In genomic region chr14:76526467-76526866, GRCm38 (mm10) we compare ENCODE assay signal across 9 mouse cellular contexts. TPM values are rescaled to one million over a fixed set of nuclear protein-coding genes. Genes with fewer than 3 reads are reported as not detected.
DNase-seq lines count a peak whose midpoint lies in the region; ATAC-seq lines count a peak whose summit lies in the region.
"Had no signal": no experiment of that assay in that cellular context is flagged by ENCODE, and none has a peak within 500 bp of the region (broad histone marks: within the 10 kb centered on the region; RNA-seq: fewer than 3 reads in every experiment).

No protein-coding gene starts in this region.

- H3K9ac ChIP-seq in kidney, embryonic 16.5 days (replicated peaks; ENCODE audit: low read length), result peak overlapping the region; percentile 7; the same call in 1 of the 2 replicates

- no peak overlapping the region for H3K4me2 ChIP-seq in kidney, embryonic 16.5 days (replicated peaks; ENCODE audit: low read depth, low read length)

- no peaks in the 10 kb centered on the region for H3K9me3 ChIP-seq in kidney, embryonic 16.5 days (ENCODE audit: low read length)

- peaks cover 34% of the 10 kb centered on the region for H3K4me1 ChIP-seq in kidney, embryonic 16.5 days (ENCODE audit: insufficient read depth, low read length)
- H3K4me1 ChIP-seq in brown adipose tissue, adult 24 weeks (ENCODE audit: control insufficient read depth, insufficient read depth, insufficient read length, low read length), result peaks cover 10% of the 10 kb centered on the region

- H3K4me3 ChIP-seq in kidney, embryonic 16.5 days (ENCODE audit: low read length), result no peak overlapping the region
- no peak overlapping the region for H3K4me3 ChIP-seq in brown adipose tissue, adult 24 weeks (ENCODE audit: insufficient read depth, low read depth, low read length)

- 62% methylated on average over 6 of the region's 6 CpGs for WGBS in kidney, embryonic 16.5 days

- DNase-seq in kidney, adult 8-10 months, result no peak
- peak; percentile 95 for DNase-seq in heart, adult 11 months
- peak; percentile 46 for DNase-seq in heart, postnatal 4 days
- DNase-seq in yolk sac, embryonic 10.5 days (ENCODE audit: low spot score), result no peak
- DNase-seq: kidney, adult 11 months had no signal

- peak overlapping the region; percentile 69; the same call in 1 of the 2 replicates for H3K27ac ChIP-seq in kidney, embryonic 16.5 days (ENCODE audit: low read length)
- 0 out of 2 replicates have a peak overlapping the region, but pooled peaks have one; percentile 6 for H3K27ac ChIP-seq in brown adipose tissue, adult 24 weeks (replicated peaks; ENCODE audit: low read depth, low read length)
- H3K27ac ChIP-seq: macrophage had no signal

- H3K27me3 ChIP-seq in kidney, embryonic 16.5 days (ENCODE audit: insufficient read depth, low read length), result no peaks in the 10 kb centered on the region

- ATAC-seq in kidney, embryonic 16.5 days (ENCODE audit: low FRiP score, low TSS enrichment), result no peak
- ATAC-seq in megakaryocyte, adult 5-6 weeks (ENCODE audit: poor library complexity, severe bottlenecking), result no peak

- H3K36me3 ChIP-seq in kidney, embryonic 16.5 days (ENCODE audit: insufficient read depth, low read length), result no peaks in the 10 kb centered on the region

RNA-seq across cellular contexts. Expression of gene Serp2, which starts 30.2 kb away (rescaled TPM):
- 10.0 and 12.2 TPM in 2 replicates for polyA plus RNA-seq in kidney, embryonic 16.5 days (2015; fragmentation: Nextera tagmentation; extraction: Ambion mirVana)
- polyA plus RNA-seq in brown adipose tissue, adult 24 weeks (2012; ENCODE audit: insufficient read depth, insufficient read length, missing spikeins), result not detected in 2 replicates
- 1 to 10 TPM; 1.6 TPM for total RNA-seq in heart, postnatal 4 days (2021)
- total RNA-seq in megakaryocyte, adult 5-6 weeks (2015), result not detected in 2 replicates
- total RNA-seq in megakaryocyte, adult 5-6 weeks (2017), result not detected in 2 replicates
- polyA plus RNA-seq: macrophage had no signal

Comparison
In these comparisons a context has a peak if more than half of its experiments do, and no peak if none do; other contexts are left out.
1. DNase-seq: peak in heart, adult 11 months (single experiment) and heart, postnatal 4 days (single experiment); none in kidney, adult 8-10 months (0 of 2) and yolk sac, embryonic 10.5 days (single experiment).